In the genomic region with DNA sequence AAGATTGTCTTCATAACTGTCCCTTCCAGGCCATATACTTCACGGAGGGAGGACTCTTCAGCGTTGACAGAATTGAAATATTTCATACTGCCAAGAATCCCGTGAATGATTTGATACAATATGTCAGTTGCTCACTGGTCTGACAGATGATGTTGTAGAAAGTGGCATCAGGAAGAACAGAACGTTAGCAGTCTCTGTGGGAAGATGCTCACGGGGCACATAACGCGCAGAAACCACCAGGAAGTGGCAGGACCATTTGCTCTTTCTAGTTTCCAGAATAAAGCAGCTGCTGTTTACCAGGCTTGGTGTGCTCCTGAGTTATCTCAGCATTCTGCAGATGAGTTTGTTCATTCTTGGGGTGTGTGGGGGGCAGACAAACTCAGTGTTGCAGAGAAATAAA, we compare ENCODE assay signal across 16 mouse cellular contexts.
"Had no signal": no experiment of that assay in that cellular context is flagged by ENCODE, and none has a peak within 500 bp of the region (broad histone marks: within the 10 kb centered on the region; RNA-seq: fewer than 3 reads in every experiment).

No protein-coding gene starts in this region.

- H3K36me3 ChIP-seq: kidney, embryonic 15.5 days; limb, embryonic 15.5 days; liver, embryonic 12.5 days; lung, embryonic 15.5 days; midbrain, embryonic 15.5 days; neural tube, embryonic 12.5 days had no signal

- H3K4me3 ChIP-seq: kidney, embryonic 15.5 days; limb, embryonic 15.5 days; liver, embryonic 12.5 days; lung, embryonic 15.5 days; megakaryocyte, embryonic 14.5 days; midbrain, embryonic 15.5 days; neural tube, embryonic 12.5 days had no signal

- H3K27ac ChIP-seq: kidney, embryonic 15.5 days; limb, embryonic 15.5 days; liver, embryonic 12.5 days; lung, embryonic 15.5 days; macrophage; midbrain, embryonic 15.5 days; neural tube, embryonic 12.5 days had no signal

- H3K4me2 ChIP-seq: kidney, embryonic 15.5 days; limb, embryonic 15.5 days; liver, embryonic 12.5 days; lung, embryonic 15.5 days; midbrain, embryonic 11.5 days; midbrain, embryonic 15.5 days; neural tube, embryonic 12.5 days had no signal

- DNase-seq: kidney, postnatal 14 days; lung, postnatal 14 days; right cerebral cortex, adult 18-20 months; right cerebral cortex, postnatal 25 days; thymus, postnatal 4 days had no signal

- H3K4me1 ChIP-seq: kidney, embryonic 15.5 days; limb, embryonic 15.5 days; liver, embryonic 12.5 days; lung, embryonic 15.5 days; megakaryocyte, embryonic 14.5 days; midbrain, embryonic 15.5 days; neural tube, embryonic 12.5 days had no signal

- H3K9me3 ChIP-seq: kidney, embryonic 15.5 days; limb, embryonic 15.5 days; liver, embryonic 12.5 days; lung, embryonic 15.5 days; midbrain, embryonic 15.5 days; neural tube, embryonic 12.5 days had no signal

- H3K9ac ChIP-seq: kidney, embryonic 15.5 days; limb, embryonic 15.5 days; liver, embryonic 12.5 days; lung, embryonic 15.5 days; midbrain, embryonic 15.5 days; neural tube, embryonic 12.5 days had no signal

- ATAC-seq: inflammation-experienced regulatory T-cells, adult 6 months; intestine, postnatal 0 days; liver, embryonic 12.5 days; midbrain, embryonic 15.5 days had no signal

- H3K27me3 ChIP-seq: kidney, embryonic 15.5 days; limb, embryonic 15.5 days; liver, embryonic 12.5 days; lung, embryonic 15.5 days; megakaryocyte, embryonic 14.5 days; midbrain, embryonic 15.5 days; neural tube, embryonic 12.5 days had no signal
